Mouse (Mus musculus) cerebellum, adult 8-10 months (tissue): ENCODE measurements at regions not wholly inside any gene's neighbourhood (a gene's known extent, or its start where the extent isn't known, plus 50 kb on each side); places are given as distances from the start of the nearest gene placed in this dataset.
"Not testable (repeated sequence)": the region's sequence is repeated elsewhere in the genome, so short reads cannot be mapped to it uniquely, and the experiment has no call there.

Source experiments
- DNase-seq: peaks from one replicate; pipeline ENCODE4 v3.0.0; 2022

GRCm38 (mm10) chr16:30778078-30778477 lies 178.6 kb downstream of the Fam43a start:
- DNase-seq = no peak

DNA sequence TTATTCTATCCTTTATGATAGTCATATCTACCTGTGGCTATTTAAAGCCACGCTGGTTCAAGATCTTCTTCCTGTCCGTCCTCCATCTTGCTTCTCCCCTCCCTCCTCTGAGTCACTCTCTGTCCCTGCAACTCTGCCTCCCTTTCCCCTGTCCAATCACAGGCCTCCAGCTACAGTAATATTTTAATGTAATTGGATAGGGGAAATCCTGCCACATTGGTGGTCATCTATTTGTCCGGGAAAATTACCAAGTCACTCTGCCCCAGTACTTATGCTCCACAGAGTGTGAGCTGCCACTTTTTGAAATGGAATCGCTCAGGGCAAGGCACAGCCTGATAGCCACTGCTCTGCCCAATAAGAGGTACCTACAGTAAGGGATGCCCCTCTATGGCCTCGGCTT lies 179.4 kb downstream of the Fam43a start:
- DNase-seq = no peak

DNA sequence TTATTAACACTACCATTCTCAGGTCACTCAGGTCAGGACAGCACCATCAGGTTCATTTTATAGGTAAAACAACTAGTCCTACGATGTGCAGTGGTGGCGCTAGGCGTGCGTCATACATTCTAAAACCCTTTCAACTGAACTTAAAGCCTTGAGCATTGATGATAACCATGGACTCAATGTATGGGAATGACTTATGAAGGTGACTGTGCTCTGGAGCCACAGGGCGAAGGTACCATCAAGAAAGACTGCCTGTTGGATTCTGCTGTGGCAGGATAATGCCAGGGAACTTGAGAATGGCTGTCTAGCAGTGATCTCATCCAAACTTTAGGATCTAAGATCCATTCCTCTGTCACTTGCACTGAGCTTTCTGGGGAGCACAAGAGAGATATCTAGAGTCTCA lies 184.7 kb downstream of the Fam43a start:
- no peak for DNase-seq

DNA sequence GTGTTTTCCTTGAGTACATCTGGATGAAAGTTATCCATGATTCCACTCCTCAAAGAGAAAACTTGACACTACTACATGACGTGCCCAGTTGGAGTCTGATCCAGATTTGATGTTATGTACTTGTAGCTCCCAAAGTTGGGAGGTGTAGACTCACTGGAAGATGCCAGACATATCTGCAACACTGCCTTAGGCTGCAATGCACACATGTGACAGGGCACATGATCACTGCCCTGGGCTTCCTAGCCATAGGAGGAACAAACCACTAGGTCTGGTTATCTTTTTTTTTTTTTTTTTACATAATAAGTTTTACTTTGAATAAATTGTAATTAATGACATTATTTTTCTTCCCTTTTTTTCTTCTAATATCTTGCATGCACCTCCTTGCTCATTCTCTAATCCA lies 185.4 kb downstream of the Fam43a start:
- no peak for DNase-seq

GRCm38 (mm10) chr16:30786060-30786459 lies 186.5 kb downstream of the Fam43a start:
- DNase-seq = no peak

DNA sequence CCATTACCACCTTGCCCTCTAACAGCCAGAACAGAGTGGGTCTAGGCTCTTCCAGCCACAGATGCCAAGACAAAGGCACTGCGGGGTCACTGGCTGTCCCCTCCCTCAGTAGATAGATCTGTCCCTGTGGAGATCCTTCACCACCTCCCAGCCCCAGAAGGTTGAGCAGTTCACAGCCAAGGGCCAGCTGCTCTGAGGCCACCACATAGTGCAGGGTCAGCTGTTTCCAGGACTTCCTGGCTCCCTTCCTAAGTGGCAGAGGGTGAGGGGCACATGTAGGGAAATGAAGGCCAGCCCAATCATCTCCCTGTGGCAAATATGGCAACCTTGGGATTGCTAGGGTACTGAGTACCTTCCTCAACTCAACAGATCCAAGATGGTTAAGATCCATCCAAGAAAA lies 187.8 kb downstream of the Fam43a start:
- no peak for DNase-seq

DNA sequence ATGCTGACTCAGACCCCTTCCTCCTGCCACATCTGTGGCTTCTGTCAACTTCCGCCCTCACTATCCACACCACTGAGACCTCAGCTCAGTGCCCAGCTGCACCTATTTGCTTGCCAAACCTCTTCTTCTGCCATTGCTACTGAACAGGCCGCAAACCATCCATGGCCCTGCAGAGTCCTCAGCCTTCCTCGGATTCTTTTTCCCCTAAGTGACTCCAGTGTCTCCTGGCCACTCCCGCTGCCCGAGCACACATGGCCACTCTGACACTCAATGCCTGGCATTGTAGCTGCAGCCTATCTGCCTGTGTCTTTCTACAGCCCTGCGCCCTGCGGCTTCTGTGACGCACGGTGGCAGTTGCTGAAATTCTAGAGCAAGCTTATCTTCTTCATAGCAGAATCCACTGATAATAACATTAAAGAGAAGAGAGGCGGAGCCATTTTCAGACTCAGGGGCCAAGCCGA lies 188.8 kb downstream of the Fam43a start:
- no peak for DNase-seq

DNA sequence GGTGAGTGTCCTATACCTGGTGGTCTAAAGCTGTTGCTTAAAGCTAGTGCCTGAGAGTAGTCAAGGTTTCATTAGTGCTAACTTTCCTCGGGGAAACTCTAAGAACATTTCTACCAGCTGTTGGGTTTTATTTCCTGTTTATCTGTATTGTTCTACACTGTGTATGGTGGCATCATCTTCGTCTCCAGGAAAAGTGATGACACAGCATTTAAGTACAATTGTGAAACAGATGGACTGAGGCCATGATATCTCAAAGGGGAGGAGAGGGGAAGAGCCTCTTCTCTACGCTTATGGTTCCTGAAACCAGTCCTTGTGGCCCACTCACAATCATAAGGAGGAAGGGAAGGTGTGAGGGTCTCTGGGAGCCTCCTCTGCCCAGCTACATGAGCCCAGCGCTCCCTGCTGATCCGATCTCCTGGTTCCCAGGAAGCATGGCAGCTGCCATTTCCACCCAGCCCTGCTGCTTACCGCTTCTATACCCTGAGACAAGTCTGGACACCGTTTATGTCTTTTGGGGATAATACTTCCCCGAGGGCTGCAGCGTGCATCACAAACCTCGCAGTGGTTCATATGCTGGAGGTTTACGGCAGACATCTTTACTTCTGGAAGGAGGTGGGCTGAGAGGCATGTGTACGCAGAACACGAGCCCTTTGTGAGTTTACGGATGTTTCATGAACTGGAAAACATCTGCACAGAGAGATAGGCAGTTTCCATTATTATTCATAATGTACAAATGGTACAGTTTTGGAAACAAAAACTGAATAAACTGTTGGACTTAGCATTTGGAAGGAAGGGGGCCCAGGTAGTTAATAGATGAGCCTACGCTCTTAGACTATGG lies 189.6 kb downstream of the Fam43a start:
- no peak for DNase-seq

GRCm38 (mm10) chr16:30790036-30790435 lies 190.5 kb downstream of the Fam43a start:
- DNase-seq = no peak

DNA sequence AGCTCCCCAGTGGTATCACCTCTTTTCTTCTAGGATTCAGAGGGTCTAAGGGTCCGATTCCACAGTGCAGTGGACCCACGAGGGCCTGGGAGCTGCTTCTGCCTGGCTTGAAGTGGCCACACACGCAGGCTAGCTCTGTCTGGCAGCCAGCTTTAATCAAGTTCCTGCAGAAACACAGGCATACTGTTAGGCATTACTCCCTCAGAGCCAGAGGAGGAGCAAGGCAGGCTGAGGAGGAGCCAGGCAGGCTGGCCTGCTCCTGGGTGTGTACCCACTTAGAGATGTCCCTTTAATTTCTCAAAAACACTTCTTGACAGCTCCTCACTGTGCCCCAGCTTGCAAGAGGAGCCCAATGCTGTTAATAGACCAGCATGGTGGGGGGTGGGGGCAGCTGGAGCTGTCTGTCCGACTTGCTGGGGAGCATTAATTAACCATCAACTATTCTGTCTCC lies 191.1 kb downstream of the Fam43a start:
- DNase-seq = no peak

DNA sequence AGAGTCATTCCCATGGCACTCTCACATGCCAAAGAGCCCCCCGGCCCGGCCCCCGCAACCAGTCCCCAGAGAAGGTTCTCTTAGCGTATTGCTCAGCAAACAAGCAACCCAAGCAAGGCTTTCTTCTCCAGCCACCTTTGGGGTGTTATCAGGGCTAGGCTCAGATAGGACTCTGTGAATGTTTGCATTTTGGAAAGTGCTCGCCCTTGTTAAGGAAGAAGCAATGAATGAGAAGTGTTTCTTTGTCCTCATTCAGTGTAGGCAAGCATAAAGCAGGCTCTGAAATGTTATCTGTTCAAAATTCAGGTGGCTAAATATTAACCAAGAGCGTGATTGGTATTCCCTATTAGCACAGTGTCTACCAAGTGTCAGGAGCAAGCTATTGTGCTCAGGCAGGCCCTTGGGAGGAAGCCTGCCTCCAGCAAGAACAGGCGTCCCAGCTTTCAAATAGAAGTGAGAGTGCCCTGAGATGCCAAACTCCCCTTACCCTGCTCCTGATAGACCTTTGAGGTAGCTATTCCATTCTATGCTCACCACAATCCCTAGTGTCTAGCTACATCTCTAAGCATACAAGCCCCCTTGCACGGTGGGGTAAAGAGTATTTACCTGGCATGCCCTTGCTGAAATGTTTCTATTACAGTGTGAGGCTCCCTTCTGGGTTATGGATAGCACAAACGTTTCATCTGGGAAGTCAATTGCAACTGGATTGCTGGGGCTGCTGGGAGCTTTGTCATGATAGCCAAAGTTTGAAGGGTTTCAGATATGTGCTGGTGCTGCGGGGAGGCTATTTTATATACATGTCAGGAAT lies 191.7 kb downstream of the Fam43a start:
- no peak for DNase-seq

- DNase-seq = no peak
Observed at GRCm38 (mm10) chr16:30792738-30793377, 193.3 kb downstream of the Fam43a start.

DNA sequence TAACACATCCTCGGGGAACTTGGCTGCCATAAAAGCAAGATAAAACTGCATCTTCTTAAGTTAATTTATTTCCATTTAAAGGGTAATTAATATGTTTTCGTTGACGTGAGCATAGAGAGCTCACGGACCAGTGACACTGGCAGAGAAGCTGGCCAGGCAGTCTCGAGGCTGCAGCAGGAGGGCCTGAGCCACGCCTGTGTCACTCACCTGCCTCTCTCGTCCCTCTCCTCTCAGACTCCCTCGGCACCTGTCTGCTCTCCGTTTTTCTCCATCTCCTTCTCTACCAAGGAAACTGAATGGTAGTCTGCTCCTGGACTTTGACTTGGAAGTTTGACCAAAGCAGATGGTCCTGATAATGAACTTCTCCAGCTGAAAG lies 193.8 kb downstream of the Fam43a start:
- no peak for DNase-seq

DNA sequence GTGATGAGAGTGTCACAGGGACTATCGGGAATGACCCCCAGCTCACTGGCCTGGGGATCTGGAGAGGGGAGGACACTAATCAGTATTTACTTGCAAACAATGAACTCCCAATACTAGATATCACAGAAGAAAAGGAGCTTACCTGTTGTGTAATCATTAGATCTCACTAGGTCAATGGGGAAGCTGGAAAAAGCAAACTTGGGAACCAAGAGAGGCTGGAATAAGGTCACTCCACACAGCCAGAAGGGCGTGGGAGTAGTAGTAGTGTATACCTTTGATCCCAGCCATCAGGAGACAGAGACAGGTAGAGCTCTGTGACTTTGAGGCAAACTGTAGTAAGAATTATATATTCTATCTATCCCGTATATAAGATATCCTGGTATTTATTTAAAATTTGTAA lies 194.3 kb downstream of the Fam43a start:
- DNase-seq = no peak

- DNase-seq = no peak
Observed at GRCm38 (mm10) chr16:30795501-30795904, 196.0 kb downstream of the Fam43a start.

GRCm38 (mm10) chr16:30796103-30796502 lies 196.6 kb downstream of the Fam43a start:
- no peak for DNase-seq

DNA sequence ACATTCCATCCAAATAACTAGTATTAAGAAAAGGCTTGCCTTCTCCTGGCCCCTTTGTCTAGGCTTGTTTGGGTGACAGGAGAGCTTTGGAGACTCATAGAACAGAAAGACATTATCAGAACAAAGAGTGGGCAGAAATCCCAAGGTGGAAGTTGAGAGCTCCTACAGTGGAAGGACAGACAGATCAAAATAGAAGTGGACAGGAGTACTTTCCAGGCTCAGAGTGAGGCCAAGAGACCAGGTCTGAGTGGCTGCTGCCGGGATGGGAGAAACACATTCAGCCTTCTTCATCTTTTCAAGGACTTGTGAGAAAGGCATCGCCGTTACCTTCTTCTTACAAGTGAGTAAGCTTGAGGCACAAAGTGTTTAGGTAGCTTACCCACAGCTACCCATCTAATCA lies 197.5 kb downstream of the Fam43a start:
- no peak for DNase-seq

GRCm38 (mm10) chr16:30797973-30798471 lies 198.5 kb downstream of the Fam43a start:
- DNase-seq = no peak

DNA sequence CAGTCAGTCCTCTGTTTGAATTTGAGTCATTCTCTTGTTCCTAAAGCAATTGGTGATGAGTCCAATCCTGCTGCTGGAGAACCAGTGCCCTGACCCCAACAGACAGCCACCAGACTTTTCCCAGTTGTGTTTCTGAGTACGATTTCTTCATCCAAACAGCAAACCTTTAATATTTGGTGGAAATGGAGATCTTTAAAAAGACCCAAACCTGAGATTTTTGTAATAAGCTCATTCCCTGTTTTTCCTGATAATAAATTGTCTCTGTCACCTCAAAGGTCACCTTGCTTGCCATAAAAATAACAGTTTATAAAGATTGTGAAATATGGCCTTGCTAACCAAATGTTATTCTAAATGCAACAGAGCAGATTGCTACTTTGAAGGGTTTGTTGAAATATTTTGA lies 199.0 kb downstream of the Fam43a start:
- DNase-seq = no peak

- DNase-seq = no peak
Observed at GRCm38 (mm10) chr16:30799699-30800483, 200.4 kb downstream of the Fam43a start.

DNA sequence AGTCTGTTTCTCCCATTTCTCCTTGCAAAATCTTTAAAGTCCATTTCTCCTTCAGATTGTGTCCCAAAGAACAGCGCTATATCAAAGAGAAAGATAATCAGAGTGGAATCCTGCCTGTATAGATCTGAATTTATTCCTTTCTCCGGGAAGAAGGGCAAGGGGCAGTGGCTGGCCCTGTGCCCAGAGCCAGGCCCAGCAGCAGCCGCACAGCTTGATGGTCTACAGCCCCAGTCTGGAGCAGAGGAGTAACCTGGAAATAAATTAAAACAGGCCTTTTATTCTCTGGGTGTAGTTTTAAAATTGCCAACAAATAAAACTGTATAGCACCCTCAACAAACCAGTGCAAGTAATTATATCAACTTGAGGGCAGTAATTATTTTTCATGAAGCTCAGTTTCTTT lies 204.5 kb downstream of the Fam43a start:
- DNase-seq = no peak

DNA sequence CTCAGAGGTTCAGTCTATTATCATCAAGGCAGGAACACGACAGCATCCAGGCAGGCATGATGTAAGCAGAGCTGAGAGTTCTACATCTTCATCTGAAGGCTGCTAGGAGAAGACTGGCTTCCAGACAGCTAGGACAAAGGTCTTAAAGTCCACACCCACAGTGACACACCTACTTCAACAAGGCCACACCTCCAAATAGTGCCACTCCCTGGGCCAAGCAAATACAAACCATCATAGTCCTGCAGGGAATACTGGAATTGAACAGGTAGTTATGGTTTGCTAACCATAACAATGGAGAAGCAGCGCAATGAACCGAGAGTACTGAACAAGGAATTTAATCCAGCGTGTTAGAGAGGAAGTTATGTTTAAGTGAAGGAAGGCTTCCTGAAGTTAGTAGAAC lies 206.7 kb downstream of the Fam43a start:
- not testable (repeated sequence) for DNase-seq
